Mouse (Mus musculus) monocyte, adult 2 months (primary cell): ENCODE measurements around the gene Il11ra1.
"Not testable (repeated sequence)": the region's sequence is repeated elsewhere in the genome, so short reads cannot be mapped to it uniquely, and the experiment has no call there.

Experiments
- DNase-seq, 2 experiments: peaks; one replicate each; pipeline ENCODE4 v3.0.0; 2022; ENCODE audit warnings: low spot score in 2 of 2, low read depth in 1 of 2

Gene Il11ra1

DNA sequence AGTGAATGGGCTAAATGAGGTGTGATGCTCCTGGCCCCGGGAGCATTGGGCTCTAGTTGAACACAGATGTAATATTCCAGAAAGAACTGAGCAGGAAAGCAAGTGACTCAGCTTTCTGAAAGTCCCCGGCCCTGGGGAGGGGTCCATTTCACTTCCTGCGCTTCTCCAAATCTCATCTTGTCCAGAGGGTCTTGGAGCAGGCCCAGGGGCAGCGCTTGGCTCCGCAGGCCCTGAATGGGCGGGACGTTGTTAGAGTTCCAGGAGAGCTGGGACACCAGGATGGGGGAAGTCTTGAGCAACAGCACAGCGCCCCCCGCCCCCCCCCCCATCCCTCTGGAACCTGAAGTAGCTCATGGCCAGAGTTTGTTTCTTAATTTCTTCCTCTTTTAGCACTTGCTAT lies 81.5 kb downstream of the Il11ra1 start:
- not testable (repeated sequence) for DNase-seq

GRCm38 (mm10) chr4:41781748-41782485 lies 82.1 kb downstream of the Il11ra1 start:
- DNase-seq = not testable (repeated sequence)

GRCm38 (mm10) chr4:41782711-41783110 lies 82.9 kb downstream of the Il11ra1 start:
- not testable (repeated sequence) for DNase-seq

DNA sequence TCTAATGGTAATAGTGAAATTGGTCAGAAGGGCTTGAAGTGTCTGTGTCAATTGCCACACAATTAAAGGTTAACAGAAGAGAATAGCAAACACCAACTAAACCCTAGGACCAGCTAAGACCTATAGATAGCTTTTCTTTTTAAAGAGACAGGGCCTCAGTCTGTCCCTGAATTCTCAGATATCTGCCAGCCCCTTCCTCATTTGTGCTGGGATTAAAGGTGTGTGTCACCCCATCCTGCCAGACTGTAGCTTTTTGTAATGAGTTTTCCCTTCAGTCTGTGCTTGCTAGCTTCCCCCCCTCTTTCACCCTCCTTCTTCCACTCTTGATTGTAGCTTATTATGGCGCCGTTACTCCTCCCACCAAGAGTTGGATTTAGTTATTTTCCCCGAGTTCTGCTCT lies 83.4 kb downstream of the Il11ra1 start:
- not testable (repeated sequence) for DNase-seq
